Mouse (Mus musculus): ENCODE measurements around the gene Tapt1.

Gene Tapt1

DNA sequence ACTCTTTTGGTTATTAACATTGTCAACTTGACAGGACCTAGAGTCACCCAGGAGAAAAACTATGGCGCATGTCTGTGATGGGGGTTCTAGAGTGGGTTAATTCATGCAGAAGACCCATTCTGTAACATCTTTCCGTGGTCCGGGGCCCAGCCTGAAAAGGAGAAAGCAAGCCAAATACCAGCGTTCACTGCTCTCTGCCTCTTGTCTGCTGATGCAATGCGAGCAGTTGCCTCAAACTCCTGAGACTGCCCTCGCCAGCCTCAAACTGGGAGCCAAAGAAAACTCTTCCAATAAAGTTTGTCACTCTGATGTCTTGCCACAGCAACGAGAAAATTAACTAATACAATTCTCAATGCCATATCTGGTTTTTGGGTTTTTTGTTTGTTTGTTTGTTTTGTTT is 8.2 kb upstream of the Tapt1 start:
- no peak for DNase-seq (ENCODE audit: low spot score in 2 of 2)

DNA sequence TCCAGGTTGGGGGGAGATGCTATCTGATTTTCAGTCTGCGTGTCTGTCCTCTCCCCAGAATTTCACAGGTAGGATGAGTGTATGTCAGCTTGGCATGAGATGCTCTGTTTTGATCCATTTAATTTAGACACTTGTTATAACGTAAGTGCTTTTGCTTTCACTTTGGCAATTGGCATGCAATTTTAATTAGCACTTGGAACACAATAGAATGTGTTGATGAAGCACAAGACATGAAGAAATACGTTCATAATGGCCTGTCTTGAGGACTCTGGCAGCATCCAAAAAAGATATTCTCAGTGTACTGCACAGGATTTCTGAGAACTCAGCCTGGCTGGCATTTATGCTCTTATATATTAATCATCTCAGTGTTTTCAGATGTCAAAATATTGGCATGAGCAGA is 7.5 kb upstream of the Tapt1 start:
- no peak for DNase-seq (ENCODE audit: low spot score in 2 of 2)

DNA sequence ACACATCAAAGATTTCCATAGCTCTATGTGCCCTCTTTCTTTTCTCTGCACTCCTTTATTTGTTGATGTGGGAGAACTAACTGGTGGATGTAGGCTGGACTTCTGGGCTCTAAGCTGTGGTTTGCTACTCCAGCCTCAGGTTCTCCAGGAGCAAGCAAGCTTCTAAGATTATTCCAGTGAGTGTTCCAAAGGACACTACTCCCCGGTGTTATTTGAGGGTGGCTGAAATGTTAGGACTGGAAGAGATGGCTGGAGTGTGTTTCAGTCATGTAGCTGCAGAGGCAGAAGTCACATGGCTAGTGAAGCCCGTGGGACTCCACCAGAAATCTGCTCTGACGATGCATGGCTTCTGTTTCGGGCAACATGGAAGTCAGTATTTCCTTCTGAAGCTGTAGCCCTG is 2.3 kb upstream of the Tapt1 start:
- DNase-seq (ENCODE audit: low spot score in 2 of 2) = no peak

DNA sequence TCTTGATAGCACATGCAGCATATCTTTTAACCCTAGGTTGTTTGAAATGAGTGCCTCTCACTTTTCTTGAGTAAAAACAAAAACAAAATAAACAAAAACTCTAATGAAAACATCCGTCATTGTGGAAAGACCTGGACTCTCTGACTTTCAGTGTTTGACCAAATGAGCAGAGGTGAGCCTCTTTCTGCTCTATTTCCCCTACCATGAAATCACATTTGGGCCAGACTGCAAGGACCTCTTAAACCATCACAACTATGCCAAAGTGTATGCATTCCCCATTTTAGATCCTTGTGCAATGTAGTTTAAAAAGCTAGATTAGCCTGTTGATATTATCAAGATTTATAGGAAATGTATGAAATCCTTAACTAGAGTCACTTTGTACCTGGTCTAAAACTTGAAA is 1.9 kb upstream of the Tapt1 start:
- DNase-seq (ENCODE audit: low spot score in 2 of 2) = no peak

DNA sequence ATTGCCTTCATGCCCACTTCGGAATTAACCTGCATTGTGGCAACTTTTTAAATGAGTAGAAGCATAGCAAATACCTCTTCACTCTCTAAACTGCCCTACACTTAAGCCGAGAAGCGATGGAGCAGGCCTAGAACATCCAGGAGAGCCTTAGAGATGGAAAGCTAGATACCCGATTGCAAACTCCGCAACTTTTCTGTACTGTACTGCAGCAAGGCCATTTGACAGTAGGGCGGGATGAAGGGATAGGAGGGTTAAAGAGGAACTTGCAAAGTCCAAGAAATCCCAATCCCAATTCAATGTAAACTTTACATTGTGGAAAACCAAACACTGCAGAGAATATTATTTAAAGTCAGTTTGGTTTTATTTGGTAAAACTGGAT is 1.0 kb upstream of the Tapt1 start:
- DNase-seq (ENCODE audit: low spot score in 2 of 2) = no peak

DNA sequence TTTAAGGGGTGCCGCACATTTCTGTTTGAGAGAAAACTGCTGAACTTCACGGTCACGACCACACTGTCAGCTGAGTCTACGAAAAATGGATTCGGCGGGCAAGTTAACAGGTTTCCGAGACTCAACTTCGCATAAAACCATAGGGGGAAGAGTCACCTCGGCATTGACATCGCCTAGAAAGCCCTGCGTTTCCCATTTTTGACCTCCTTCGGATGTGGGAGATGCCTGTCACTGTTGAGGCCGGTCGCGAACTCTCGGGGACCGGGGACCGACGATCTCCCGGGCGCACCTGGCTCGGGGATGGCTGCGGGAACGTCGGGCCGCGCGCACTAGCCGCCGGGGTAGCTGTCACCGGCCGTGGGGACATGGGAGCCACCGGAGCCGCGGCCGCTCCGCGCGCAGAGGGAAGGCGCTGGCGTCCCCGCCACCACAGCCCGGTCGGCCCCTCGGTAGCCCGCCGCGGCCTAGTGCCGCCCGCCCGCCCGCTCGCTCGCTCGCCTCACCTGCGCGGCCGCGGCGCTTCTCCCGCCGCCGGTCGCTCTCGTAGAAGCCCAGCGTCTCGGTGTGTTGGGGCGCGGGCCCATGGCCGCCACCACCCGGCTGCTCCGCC is 410 bp downstream of the Tapt1 start:
- DNase-seq (ENCODE audit: low spot score in 2 of 2) = peak; percentile 44 to 48

DNA sequence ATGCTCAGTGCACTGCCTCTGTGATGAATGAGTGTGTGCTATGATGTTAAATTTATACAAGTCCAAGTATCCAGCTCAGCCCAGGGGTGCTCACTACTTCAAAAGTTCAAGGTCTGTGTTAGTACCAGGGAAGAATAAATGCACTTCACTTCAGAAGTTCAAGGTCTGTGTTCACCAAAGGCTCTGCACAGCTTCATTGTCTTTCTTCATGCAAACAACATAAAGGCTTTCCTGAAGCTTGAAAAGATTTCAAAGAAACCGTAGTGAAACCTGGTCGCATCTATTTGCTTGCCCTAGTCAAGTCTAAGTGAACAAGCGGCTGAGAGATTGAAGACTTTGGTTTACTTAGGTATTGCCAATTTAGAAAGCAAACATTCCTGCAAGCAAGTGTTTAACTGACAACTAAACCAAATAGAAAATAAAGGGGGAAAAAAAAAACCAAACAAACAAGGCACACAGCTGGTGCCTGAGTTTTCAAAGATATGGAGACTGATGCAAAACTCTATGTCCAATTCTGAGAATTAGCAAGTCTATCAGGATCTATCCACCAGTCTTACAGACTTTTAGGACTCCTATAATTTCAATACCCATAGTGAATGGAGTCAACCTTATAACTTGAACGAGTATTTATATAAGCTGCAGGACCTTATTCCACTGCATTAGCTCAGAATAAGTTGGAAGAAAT is 1.4 kb downstream of the Tapt1 start:
- no peak for DNase-seq (ENCODE audit: low spot score in 2 of 2)

DNA sequence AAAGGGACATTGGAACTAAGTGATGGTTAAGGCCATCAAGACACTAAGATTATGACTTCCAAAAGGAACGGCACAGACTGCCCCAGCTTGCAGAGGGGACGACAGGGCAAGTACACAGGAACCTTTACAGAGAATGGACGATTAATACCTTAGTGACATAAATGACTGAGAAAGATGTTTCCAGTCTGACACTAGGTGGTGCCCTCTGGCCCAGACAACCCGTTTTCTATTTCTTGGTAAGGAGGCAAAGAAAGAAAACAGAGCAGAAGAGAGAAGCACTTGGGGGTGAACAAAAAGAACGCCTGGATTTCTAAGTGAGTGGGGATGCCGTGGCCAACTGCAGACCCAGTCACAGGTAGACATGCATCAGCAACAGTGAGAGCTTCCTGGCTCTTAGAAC is 2.2 kb downstream of the Tapt1 start:
- peak; percentile 64 to 69 for DNase-seq (ENCODE audit: low spot score in 2 of 2)

DNA sequence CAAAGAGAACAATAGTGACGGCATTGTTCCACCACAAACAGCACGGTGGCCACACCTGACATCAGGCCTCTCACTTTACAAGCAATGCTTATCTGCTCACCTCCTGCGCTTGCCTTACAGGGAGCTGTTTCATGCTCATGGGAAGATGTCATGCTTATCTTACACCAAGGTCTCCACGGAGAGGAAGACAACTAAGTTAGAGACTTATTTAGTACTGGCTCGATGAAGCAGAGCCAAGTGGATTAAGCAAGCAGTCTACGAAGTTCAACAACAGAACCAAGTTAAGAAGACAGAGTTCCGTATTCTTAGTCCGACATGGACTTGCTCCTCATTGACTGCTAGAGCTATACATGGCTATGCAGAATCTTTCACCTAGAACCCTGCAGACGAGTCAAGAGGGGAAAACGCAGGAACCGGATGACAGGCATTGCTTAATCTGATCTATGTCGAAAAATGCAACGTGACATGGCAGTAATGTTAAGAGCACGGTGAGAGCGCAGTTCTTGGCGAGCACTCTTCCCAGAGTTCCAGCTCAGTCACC is 3.0 kb downstream of the Tapt1 start:
- peak in 1 of 2 experiments; percentile 42 for DNase-seq (ENCODE audit: low spot score in 2 of 2)

DNA sequence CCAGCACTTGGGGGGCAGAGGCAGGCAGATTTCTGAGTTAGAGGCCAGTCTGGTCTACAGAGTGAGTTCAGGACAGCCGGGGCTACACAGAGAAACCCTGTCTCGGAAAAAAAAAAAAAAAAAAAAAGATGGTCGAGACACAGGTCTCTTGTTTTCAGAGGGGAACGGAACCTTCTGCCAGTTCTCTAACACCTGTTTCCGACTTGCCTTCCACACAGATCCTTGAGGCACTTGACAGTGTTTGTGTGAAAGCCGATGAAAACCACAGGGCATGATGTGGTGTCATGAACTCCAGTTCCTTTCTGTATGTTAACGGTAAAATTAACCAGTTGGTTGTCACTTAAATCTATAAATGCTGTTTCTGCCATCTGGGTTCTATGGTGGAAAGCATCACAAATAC is 6.0 kb downstream of the Tapt1 start:
- peak; percentile 66 to 72 for DNase-seq (ENCODE audit: low spot score in 2 of 2)

DNA sequence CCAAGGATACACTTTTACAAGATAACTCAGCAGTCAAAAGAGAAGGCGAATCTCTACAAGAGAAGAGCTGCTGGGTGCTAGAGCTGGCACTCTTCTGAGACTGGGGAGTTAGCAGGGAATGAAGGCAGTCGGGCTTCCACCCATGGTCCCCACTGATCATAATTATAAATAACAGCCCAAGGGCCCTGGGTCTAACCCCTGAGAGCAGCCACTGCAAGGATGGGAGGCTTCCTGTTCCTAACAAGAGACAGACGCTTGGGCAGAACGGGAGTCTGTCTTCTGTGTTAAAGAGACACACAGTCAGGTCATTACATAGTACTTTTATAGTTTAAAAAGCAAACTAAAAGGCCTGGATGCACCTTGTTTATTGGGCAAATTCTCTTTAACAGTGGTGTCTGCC is 6.6 kb downstream of the Tapt1 start:
- DNase-seq (ENCODE audit: low spot score in 2 of 2) = peak in 1 of 2 experiments; percentile 31

DNA sequence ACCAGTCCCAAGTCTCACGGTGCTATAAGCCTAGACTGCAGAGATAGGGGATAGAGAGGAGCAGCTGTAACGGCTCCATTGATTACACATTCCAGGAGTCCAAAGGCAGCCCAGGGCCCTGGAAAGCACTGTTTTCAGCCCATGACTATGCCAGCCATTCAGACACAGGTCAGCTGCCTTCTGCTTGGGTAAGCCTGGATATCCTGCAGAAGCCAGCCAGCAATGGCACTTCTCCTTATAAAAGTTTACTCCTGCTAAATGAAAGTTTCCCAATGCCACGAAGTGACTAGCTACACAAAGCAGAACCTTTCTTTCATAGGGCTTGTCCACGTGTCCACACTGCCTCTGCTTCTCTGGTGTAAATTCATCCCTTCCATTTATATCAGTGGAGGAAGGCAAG is 7.9 kb downstream of the Tapt1 start:
- no peak for DNase-seq (ENCODE audit: low spot score in 2 of 2)

DNA sequence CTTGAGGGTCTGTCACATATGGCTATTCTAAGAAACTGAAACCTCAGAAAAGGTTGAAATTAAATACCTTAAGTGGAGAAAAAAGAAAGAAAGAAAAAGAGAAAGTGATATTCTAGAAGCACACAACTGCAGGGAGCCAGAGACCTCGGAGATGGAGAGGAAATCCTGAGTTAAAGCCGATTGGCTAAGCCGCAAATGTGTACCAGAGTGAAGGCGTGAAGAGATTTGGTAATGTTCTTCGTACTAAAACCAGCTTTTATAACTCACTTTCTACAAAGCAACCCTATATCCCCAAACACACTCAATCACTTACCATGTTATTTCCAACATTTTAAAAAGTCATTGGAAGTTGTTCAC is 8.8 kb downstream of the Tapt1 start:
- DNase-seq (ENCODE audit: low spot score in 2 of 2) = no peak

DNA sequence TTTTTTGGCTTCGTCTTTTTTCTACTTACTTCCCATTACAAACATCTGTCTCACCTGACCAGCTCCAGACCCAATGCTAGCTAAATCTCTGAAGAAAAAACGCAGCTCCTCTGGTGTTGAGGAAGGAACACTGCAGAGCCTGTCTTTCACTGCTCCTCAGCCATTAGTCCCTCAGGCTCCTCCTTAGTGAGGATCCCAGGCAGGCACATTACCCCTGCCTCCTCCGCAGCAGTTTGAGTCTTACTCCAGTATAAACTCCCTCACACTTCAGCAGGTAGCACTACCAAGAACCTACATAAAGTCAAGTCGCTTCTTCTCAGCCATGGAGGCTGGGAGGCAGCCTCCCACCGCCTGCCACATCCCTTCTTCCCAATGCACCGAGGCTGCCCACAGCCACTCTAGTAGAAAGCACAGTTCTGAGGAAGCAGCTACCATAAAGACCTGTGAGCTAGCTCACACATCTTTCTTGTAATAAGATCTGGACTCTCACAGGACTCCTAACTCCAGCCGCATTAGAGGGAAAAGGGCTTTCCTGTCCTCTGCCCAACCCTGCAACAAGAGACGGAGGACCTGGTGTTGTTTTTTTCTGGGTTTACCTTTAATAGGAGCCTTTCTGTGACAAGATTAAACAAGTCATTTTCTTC is 9.3 kb downstream of the Tapt1 start:
- no peak for DNase-seq (ENCODE audit: low spot score in 2 of 2)

DNA sequence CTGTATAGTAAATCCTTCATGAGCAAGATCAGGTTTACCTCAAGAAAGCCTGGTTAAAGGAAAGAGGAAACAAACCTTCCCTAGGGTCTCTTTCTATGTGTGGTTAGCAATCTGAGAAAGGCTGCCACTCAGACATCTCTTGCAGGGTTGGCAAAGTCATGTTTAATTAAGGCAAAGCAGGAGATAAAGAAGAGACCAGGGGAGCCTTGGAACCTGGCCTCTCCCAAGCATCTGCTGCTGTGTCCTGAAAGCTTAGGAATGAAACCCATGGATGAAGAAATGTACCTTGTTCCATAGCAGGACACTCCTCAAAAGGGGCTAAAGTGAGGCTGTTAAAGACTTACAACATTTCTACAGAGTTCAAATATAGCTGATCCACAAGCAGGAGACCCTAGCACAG is 11.3 kb downstream of the Tapt1 start:
- no peak for DNase-seq (ENCODE audit: low spot score in 2 of 2)

DNA sequence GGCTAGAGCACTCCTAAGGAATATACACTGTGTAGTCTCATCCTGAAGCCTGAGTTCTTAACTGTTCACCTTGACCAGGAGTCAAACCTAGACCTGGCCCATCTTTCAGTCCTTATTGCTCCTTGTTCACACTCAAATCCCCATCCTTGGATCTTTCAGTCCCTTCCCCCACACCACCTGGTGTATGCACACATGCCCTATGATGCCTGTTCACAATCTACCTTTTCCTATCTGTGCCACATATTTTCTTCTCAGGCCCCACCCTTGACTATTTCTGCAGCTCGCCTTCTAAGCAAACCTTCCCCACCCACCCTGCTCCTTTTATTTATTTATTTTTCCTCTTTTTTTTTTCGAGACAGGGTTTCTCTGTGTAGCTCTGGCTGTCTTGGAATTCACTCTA is 12.4 kb downstream of the Tapt1 start:
- DNase-seq (ENCODE audit: low spot score in 2 of 2) = no peak

DNA sequence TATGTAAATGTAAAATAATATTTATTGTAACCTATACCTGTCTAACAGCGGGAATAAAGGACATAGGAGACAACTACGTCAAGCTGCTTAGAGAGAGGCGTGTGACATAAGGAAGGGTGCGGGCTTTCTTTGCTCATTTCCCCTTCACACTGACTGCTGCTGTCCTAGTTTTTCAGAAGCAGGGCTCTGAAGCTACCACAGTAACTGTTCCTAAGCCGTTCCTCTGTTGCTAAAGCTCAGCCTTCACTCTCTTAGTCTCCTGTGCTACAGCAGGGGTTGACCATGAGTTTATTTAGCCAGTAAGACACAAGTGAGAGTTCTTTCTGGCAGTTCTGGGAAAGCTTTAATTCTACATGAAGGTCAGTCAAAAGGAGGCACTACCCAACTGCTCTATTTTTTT is 13.0 kb downstream of the Tapt1 start:
- peak in 1 of 2 experiments; percentile 20 for DNase-seq (ENCODE audit: low spot score in 2 of 2)

DNA sequence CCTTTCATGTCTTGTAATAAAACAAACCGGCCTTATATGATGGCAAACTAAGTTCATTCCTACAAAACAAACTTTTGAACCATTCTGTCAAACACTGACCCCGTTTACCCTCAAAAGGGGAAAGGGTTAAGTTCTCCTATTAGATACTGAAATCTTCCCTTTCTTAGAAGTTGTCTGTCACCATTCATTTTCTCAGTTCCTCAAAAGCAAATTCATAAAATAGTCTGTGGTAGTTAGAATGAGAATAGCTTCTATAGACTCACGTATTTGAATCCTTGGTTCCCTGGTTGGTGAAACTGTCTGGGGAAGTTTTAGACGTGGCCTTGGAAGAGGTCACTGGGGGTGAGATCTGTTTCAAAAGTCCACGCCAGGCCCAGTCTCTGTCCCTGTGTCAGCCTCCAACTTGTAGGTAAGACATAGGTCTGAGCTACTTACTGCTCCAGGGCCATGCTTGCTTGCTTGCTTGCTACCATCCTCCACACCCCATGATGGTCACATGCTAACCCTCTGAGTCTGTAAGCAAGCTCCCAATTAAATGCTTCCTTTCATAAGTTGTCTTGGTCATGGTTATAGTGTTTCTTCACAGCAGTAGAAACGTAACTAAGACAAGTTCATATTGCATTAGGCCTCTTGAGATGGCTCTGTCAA is 14.5 kb downstream of the Tapt1 start:
- DNase-seq (ENCODE audit: low spot score in 2 of 2) = no peak

DNA sequence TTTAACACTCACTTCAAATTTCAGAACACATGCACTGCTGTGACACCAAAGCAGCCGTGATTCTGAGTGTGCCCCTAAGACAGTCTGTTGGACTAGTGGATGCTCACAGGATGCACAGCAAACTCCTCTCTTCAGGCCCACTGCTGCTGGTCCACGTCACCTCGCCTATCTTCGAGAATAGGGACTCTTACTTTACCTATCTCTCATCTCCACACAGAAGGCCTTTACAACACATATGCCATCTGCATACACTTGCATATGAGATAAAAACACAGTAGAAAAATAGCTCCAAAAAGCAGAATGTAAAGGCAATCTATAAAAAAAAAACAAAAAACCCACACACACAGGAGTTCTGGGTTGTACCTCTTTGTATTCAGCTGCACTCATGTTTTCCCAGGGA is 19.1 kb downstream of the Tapt1 start:
- no peak for DNase-seq (ENCODE audit: low spot score in 2 of 2)

DNA sequence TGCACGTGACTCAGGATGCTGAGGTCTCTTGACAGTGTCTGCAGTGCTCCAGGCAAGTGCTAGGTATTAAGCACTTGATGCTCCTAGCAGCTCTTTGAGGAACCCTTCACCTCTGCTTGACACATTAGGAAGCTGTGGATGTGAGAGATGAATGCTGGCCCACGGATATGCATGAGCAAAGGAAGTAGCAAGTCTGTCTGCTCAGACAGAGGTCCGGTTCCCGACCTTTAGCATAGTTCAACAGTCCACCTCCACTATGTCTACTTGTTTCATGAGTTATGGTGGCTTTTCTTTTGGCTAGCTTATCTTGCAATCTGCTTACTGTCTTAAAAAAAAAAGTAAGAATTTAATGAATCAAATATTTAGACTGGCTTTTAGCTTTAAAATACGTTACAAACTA is 19.8 kb downstream of the Tapt1 start:
- no peak for DNase-seq (ENCODE audit: low spot score in 2 of 2)

DNA sequence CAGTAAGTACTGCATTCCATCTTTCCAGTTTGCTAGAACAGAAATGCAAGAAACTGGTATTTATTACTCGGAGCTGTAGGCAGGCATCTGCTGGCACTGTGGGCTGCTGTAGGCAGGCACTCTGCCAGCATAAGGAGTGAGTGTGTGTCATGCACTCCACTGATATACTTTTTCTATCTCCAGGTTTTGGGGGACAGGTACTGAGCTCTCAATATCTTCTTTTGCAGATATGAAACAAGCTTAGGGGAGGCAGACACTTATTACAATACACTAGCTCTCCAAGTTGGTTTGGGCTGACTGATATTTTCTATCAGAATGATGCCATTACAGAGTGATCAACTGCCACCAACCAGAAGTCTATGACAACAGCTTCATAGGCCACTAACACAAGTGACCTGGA is 23.0 kb downstream of the Tapt1 start:
- no peak for DNase-seq (ENCODE audit: low spot score in 2 of 2)

DNA sequence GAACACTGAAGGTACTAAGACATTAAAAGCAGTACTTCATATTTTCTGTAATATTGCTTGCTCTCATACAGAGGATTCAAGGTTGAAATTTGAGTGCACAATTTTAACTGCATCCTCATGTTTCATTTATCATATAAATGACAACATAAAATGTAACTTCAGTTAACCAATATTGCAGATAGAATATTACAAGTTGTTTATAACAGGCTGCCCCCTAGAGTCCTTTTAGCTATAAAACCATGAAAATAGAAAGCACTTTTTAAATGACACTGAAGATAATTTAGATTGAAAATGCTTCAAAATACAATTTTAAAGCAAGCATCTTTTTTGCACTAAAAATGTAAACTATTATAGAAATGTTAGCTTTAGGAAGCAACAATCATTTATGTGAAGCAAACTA is 24.8 kb downstream of the Tapt1 start:
- DNase-seq (ENCODE audit: low spot score in 2 of 2) = no peak

DNA sequence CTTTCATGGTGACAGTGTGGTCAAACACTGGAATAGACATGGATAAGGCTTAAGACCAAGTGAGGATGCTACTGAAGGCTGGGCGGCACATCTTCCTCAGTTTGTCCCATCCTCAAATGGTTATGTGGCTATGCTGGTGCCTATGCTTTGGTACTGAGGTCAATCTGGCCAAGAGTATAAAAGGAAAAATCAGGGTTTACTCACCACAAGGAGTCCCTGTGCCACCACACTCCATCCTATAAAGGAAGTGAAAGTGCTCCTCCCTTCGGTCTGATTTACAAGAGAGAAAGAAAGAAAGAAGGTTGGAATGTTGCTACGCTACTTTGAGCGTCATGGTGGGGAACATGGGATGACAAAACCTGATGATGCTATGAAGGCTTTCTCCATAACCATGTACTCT is 27.3 kb downstream of the Tapt1 start:
- DNase-seq (ENCODE audit: low spot score in 2 of 2) = no peak
